Mouse (Mus musculus) MEL (cell line): ENCODE measurements at regions not wholly inside any gene's neighbourhood (a gene's known extent, or its start where the extent isn't known, plus 50 kb on each side); places are given as distances from the start of the nearest gene placed in this dataset.

Experiments used
- DNase-seq: peaks from one replicate; pipeline ENCODE4 v3.0.0; 2011; ENCODE audit warnings: low read depth, low spot score
- H3K27ac ChIP-seq: 2 replicates; pipeline ENCODE4 v1.5.1; 2012; ENCODE audit warnings: low read depth, mild to moderate bottlenecking, control low read depth, low read length, moderate library complexity; ENCODE audit not compliant: control insufficient read depth
- H3K27me3 ChIP-seq, 2 experiments: fragments of 150-350 bp in 1 of 2; sonication (generic) in 1 of 2; 2 replicates each; pipeline ENCODE4 v1.6.1; 2012; ENCODE audit warnings: low read length in 2 of 2, mild to moderate bottlenecking in 2 of 2, improper control_type of control experiment in 1 of 2, moderate library complexity in 1 of 2; ENCODE audit not compliant: insufficient read depth in 2 of 2, control insufficient read depth in 1 of 2
- H3K36me3 ChIP-seq, 2 experiments: 2 replicates each; pipeline ENCODE4 v1.6.1; 2012 to 2014; ENCODE audit warnings: low read length in 2 of 2, improper control_type of control experiment in 1 of 2, inconsistent platforms in 1 of 2, mild to moderate bottlenecking in 1 of 2; ENCODE audit not compliant: insufficient read depth in 2 of 2, control insufficient read depth in 1 of 2
- H3K4me1 ChIP-seq, 2 experiments: fragments of 150-350 bp in 1 of 2; sonication (generic) in 1 of 2; 2 replicates each; pipeline ENCODE4 v1.6.1; 2012; ENCODE audit warnings: low read length in 2 of 2, improper control_type of control experiment in 1 of 2, mild to moderate bottlenecking in 1 of 2; ENCODE audit not compliant: insufficient read depth in 2 of 2, control insufficient read depth in 1 of 2
- H3K4me3 ChIP-seq, 2 experiments: fragments of 150-350 bp in 1 of 2; sonication (generic) in 1 of 2; 2 replicates each; pipeline ENCODE4 v1.5.1; 2012; ENCODE audit warnings: low read depth in 2 of 2, low read length in 2 of 2, mild to moderate bottlenecking in 2 of 2, moderate library complexity in 2 of 2, control low read depth in 1 of 2, improper control_type of control experiment in 1 of 2; ENCODE audit not compliant: control insufficient read depth in 1 of 2, insufficient read depth in 1 of 2
- H3K79me2 ChIP-seq: 2 replicates; pipeline ENCODE4 v1.6.1; 2012; ENCODE audit warnings: mild to moderate bottlenecking, low read length, moderate library complexity; ENCODE audit not compliant: control insufficient read depth, poor library complexity, insufficient read depth
- H3K9ac ChIP-seq: 2 replicates; pipeline ENCODE4 v1.6.1; 2012; ENCODE audit warnings: low read depth, mild to moderate bottlenecking, control low read depth, low read length, moderate library complexity; ENCODE audit not compliant: control insufficient read depth, poor library complexity, severe bottlenecking
- H3K9me3 ChIP-seq: fragments of 150-350 bp; sonication (generic); replicated peaks from 2 replicates; pipeline ENCODE4 v1.6.1; 2012; ENCODE audit warnings: mild to moderate bottlenecking, low read length, improper control_type of control experiment, moderate library complexity; ENCODE audit not compliant: insufficient read depth
- CHD1 ChIP-seq: IDR thresholded peaks from 2 replicates; pipeline ENCODE4 v1.6.1; 2012; ENCODE audit warnings: low read depth, mild to moderate bottlenecking, inconsistent platforms, low read length, improper control_type of control experiment
- CHD2 ChIP-seq: IDR thresholded peaks from 2 replicates; pipeline ENCODE4 v1.6.1; 2011; ENCODE audit warnings: low read length, improper control_type of control experiment
- EP300 ChIP-seq, 2 experiments: IDR thresholded peaks; 2 replicates each; pipeline ENCODE4 v1.6.1; 2011; ENCODE audit warnings: improper control_type of control experiment in 2 of 2, low read length in 2 of 2, low read depth in 1 of 2, mild to moderate bottlenecking in 1 of 2
- GATA1 ChIP-seq: IDR thresholded peaks from 2 replicates; pipeline ENCODE4 v1.6.1; 2011; ENCODE audit warnings: low read depth, low read length, improper control_type of control experiment
- HCFC1 ChIP-seq: IDR thresholded peaks from 2 replicates; pipeline ENCODE4 v1.6.1; 2012; ENCODE audit warnings: low read depth, mild to moderate bottlenecking, inconsistent platforms, low read length, improper control_type of control experiment, moderate library complexity
- JUND ChIP-seq: IDR thresholded peaks from 2 replicates; pipeline ENCODE4 v1.6.1; 2011; ENCODE audit warnings: low read depth, mild to moderate bottlenecking, improper control_type of control experiment, low read length
- KAT2A ChIP-seq: conservative IDR thresholded peaks from 2 replicates; pipeline ENCODE4 v1.6.1; 2012; ENCODE audit warnings: low read depth, low read length, improper control_type of control experiment, inconsistent platforms
- MEF2A ChIP-seq: IDR thresholded peaks from 2 replicates; pipeline ENCODE4 v1.6.1; 2014; ENCODE audit warnings: low read depth, mild to moderate bottlenecking, inconsistent platforms, low read length, improper control_type of control experiment; ENCODE audit not compliant: poor library complexity, insufficient replicate concordance, severe bottlenecking; ENCODE audit errors: extremely low read depth
- MXI1 ChIP-seq: IDR thresholded peaks from 2 replicates; pipeline ENCODE4 v1.6.1; 2011; ENCODE audit warnings: mild to moderate bottlenecking, low read depth, low read length, improper control_type of control experiment
- MYC ChIP-seq: IDR thresholded peaks from 2 replicates; pipeline ENCODE4 v1.6.1; 2011; ENCODE audit warnings: low read depth, mild to moderate bottlenecking, low read length, improper control_type of control experiment, moderate library complexity
- POLR2A ChIP-seq, 2 experiments: IDR thresholded peaks; 2 replicates each; pipeline ENCODE4 v1.6.1; 2011 to 2012; ENCODE audit warnings: low read length in 2 of 2, mild to moderate bottlenecking in 2 of 2, control low read depth in 1 of 2, improper control_type of control experiment in 1 of 2, low read depth in 1 of 2, moderate library complexity in 1 of 2; ENCODE audit not compliant: control insufficient read depth in 1 of 2, insufficient read depth in 1 of 2, poor library complexity in 1 of 2
- POLR2AphosphoS2 ChIP-seq: IDR thresholded peaks from 2 replicates; pipeline ENCODE4 v1.6.1; 2011; ENCODE audit warnings: low read length, improper control_type of control experiment
- POLR2AphosphoS5 ChIP-seq: IDR thresholded peaks from 2 replicates; pipeline ENCODE4 v1.6.1; 2012; ENCODE audit warnings: low read depth, borderline replicate concordance, mild to moderate bottlenecking, inconsistent platforms, low read length, moderate library complexity, mixed read lengths
- RCOR1 ChIP-seq: IDR thresholded peaks from 2 replicates; pipeline ENCODE4 v1.6.1; 2012; ENCODE audit warnings: low read depth, mild to moderate bottlenecking, inconsistent platforms, low read length, improper control_type of control experiment
- SIN3A ChIP-seq: IDR thresholded peaks from 2 replicates; pipeline ENCODE4 v1.6.1; 2012; ENCODE audit warnings: low read length, improper control_type of control experiment, inconsistent platforms
- TBP ChIP-seq: IDR thresholded peaks from 2 replicates; pipeline ENCODE4 v1.8.0; 2011; ENCODE audit warnings: low read depth, low read length, improper control_type of control experiment
- TCF12 ChIP-seq: IDR thresholded peaks from 2 replicates; pipeline ENCODE4 v1.6.1; 2014; ENCODE audit warnings: low read depth, mild to moderate bottlenecking, inconsistent platforms, low read length, improper control_type of control experiment, moderate library complexity
- UBTF ChIP-seq: IDR thresholded peaks from 2 replicates; pipeline ENCODE4 v1.6.1; 2012; ENCODE audit warnings: low read depth, mild to moderate bottlenecking, inconsistent platforms, low read length, improper control_type of control experiment, moderate library complexity, borderline replicate concordance; ENCODE audit not compliant: insufficient read depth
- ZC3H11A ChIP-seq: IDR thresholded peaks from 2 replicates; pipeline ENCODE4 v1.6.1; 2012; ENCODE audit warnings: low read depth, mild to moderate bottlenecking, inconsistent platforms, low read length, improper control_type of control experiment
- ZKSCAN1 ChIP-seq: IDR thresholded peaks from 2 replicates; pipeline ENCODE4 v1.6.1; 2012; ENCODE audit warnings: low read depth, mild to moderate bottlenecking, inconsistent platforms, low read length, improper control_type of control experiment, moderate library complexity
- ZMIZ1 ChIP-seq: IDR thresholded peaks from 2 replicates; pipeline ENCODE4 v1.6.1; 2012; ENCODE audit warnings: low read depth, mild to moderate bottlenecking, inconsistent platforms, low read length, improper control_type of control experiment, moderate library complexity
- ZNF384 ChIP-seq: IDR thresholded peaks from 2 replicates; pipeline ENCODE4 v1.6.1; 2012; ENCODE audit warnings: low read depth, mild to moderate bottlenecking, inconsistent platforms, low read length, improper control_type of control experiment

DNA sequence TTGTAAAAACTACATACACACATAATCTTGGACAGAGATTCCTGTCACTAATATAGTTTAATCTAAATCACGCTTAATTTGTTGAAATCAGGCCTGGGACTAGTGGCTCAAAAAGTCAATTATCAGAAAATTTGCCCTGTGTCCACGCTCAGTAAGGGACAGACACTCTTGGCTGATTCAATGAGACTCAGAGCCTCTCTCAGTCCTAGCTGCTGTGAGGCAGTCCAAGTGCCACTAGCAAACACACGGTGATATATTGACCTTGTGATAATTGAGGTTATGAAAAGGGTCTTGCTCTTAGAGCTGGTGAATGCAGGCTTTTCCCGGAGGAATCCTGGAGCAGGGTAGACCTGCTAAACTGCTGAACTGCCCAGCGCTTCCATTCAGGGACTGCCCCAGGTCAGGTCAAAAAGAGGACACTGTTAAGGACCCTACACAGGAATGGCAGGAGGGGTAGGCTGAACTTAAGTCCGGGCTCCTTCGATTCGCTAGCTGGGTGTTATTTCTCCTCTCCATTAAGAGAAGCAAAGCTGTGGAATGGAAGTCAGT, 1521.9 kb upstream of the Slc10a2 start:
- no peak overlapping the region for H3K27ac ChIP-seq
- DNase-seq = no peak
- no peak overlapping the region for H3K9ac ChIP-seq
- H3K79me2 ChIP-seq = no peaks in the 10 kb centered on the region
- H3K4me3 ChIP-seq = no peak overlapping the region
- H3K4me1 ChIP-seq = no peaks in the 10 kb centered on the region
- no peaks in the 10 kb centered on the region for H3K9me3 ChIP-seq
- TF ChIP-seq ZC3H11A (no peak), POLR2A (IDR thresholded peaks at IDR 0.05; ENCODE audit: control insufficient read depth in 1 of 2, insufficient read depth in 1 of 2, low read depth in 1 of 2, low read length in 2 of 2, poor library complexity in 1 of 2) (no peak), UBTF (no peak), CHD1 (no peak), JUND (no peak), HCFC1 (no peak), TCF12 (no peak), ZMIZ1 (no peak)
- H3K27me3 ChIP-seq = no peaks in the 10 kb centered on the region
- H3K36me3 ChIP-seq = no peaks in the 10 kb centered on the region

DNA sequence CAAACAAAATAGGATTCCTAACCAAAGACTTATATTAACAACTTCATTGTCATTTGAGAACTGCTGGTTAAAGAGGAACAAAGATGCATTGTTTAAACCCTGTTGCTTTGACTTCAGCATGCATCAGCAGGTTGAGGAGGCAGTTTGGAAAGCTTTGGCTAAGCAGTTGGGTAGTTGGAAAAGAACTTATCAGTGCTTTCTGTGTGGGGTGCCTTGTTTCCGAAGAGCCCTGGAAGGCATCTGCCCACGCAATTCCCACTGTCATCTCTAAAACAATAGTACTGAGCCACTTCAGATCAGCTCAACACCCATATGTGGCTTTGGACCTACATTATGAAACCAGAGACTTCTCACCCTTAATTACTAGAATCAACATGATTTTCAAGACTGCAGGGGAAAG, 1503.7 kb upstream of the Slc10a2 start:
- Histone ChIP-seq H3K79me2 (no peaks in the 10 kb centered on the region), H3K27me3 (no peaks in the 10 kb centered on the region), H3K36me3 (no peaks in the 10 kb centered on the region), H3K27ac (no peak overlapping the region), H3K4me3 (no peak overlapping the region), H3K9ac (no peak overlapping the region), H3K4me1 (no peaks in the 10 kb centered on the region), H3K9me3 (no peaks in the 10 kb centered on the region)
- no peak for DNase-seq
- TF ChIP-seq POLR2AphosphoS2 (no peak), RCOR1 (no peak), KAT2A (no peak), HCFC1 (no peak), MEF2A (no peak), GATA1 (no peak), MXI1 (no peak), POLR2A (IDR thresholded peaks at IDR 0.05; ENCODE audit: control insufficient read depth in 1 of 2, insufficient read depth in 1 of 2, low read depth in 1 of 2, low read length in 2 of 2, poor library complexity in 1 of 2) (no peak), SIN3A (no peak), CHD2 (no peak), ZKSCAN1 (no peak), EP300 (IDR thresholded peaks at IDR 0.05; ENCODE audit: low read depth in 1 of 2, low read length in 2 of 2) (no peak), TBP (no peak), POLR2AphosphoS5 (no peak), MYC (no peak), ZNF384 (no peak)
